Comparison of ENCODE assay signal across 8 mouse cellular contexts in the genomic region with DNA sequence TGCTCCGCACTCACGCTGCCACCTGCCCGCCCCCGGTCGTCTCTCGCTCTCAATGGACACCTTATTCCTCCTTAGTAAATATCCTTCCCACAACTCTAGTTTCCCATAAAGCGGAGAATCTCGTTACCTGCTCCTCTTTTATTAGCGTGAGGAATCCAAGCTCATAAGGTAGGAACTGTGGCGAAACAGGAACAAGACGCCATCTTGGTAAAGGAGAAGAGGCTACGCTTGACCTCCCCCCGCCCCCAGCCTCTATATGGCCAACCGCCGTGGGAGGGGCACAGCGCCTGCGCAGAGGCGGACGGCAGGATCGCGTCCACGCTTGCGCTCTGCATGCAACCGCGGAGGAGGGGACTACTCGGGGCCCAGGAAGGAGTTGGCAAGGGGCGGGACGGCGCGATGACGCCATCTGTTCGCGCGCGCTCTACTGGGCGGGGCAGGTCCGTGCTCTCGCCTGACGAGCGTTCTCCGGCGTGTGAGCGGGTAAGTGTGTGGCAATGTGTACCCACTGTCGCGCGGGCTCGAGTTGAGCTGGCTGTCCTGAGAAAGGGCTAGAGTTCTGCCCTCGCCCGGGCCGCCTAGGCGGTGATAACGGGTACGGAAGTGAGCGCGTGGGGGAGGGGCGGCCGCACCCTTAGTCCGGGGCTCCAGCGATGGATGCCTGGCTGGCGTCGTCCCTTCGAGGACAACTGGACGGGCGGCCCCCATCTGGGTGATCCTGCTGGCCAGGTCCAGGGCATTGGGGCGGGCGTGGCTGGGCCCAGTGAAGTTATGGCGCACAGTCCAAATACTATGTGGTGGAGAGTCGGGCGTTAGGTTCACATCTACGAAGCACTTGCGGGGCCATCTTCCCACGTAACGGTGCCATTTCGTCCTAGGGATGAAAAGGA. TPM values are rescaled to one million over a fixed set of nuclear protein-coding genes. Genes with fewer than 3 reads are reported as not detected.
A peak's percentile ranks its signal among the peaks of the same experiment; 100 is the strongest.
DNase-seq lines count a peak whose midpoint lies in the region; ATAC-seq lines count a peak whose summit lies in the region.

A gene (minus strand): TSS at position 230 of the 890 bp plus-strand sequence.

- peak; percentile 100 for DNase-seq in adrenal gland, adult (ENCODE audit: inconsistent age in 2 of 2, low spot score in 1 of 2)
- peak; percentile 99 for DNase-seq in embryo, embryonic 10.5 days (ENCODE audit: low spot score)
- DNase-seq in gastrocnemius, postnatal 14 days, result peak; percentile 100
- peak; percentile 99 to 100 for DNase-seq in left cerebral cortex, postnatal 10 days (ENCODE audit: extremely low spot score in 1 of 2, low spot score in 2 of 2)
- peak; percentile 99 for DNase-seq in right cerebral cortex, postnatal 25 days
- DNase-seq in urinary bladder, postnatal 4 days (ENCODE audit: low spot score in 2 of 2), result peak; percentile 99

- ATAC-seq in inflammation-experienced regulatory T-cells, adult 6 months, result peak; percentile 80
- peak; percentile 78 for ATAC-seq in megakaryocyte-erythroid progenitor cell, adult 5-6 weeks (replicated peaks; ENCODE audit: low FRiP score, low TSS enrichment, poor library complexity, severe bottlenecking)

- intact Hi-C loops in gastrocnemius, postnatal 14 days (cut with DNase I; ENCODE audit: low total_unique reads), result no loop called here
- intact Hi-C loops in left cerebral cortex, postnatal 10 days (cut with DNase I), result no loop called here

RNA-seq across cellular contexts. Expression of the gene that starts here (rescaled TPM):
- total RNA-seq in gastrocnemius, postnatal 14 days (2021), result 100 to 1,000 TPM; 220 to 231 TPM
- polyA plus RNA-seq in inflammation-experienced regulatory T-cells, adult 6 months (2017; shearing (Covaris generic)), result 10 to 100 TPM; 49.3 to 72.0 (median 49.7) TPM
- 100 to 1,000 TPM; 146 to 151 TPM for total RNA-seq in left cerebral cortex, postnatal 10 days (2021)
- 121 and 153 TPM in 2 replicates for total RNA-seq in megakaryocyte-erythroid progenitor cell, adult 5-6 weeks (2014; fragmentation: Nextera tagmentation)
- total RNA-seq in megakaryocyte-erythroid progenitor cell, adult 5-6 weeks (2017), result 76.8 and 113 TPM in 2 replicates

Comparison
In these comparisons a context has a peak if more than half of its experiments do, and no peak if none do; other contexts are left out.
1. Peak in every context shown above with its lines: DNase-seq and ATAC-seq.